Mouse (Mus musculus) midbrain, embryonic 10.5 days (tissue): ENCODE measurements at regions not wholly inside any gene's neighbourhood (a gene's known extent, or its start where the extent isn't known, plus 50 kb on each side); places are given as distances from the start of the nearest gene placed in this dataset.

Source experiments
- DNase-seq: peaks from one replicate; pipeline ENCODE4 v3.0.0-alpha.2; 2017; ENCODE audit warnings: low spot score
- H3K27ac ChIP-seq: fragments of 300-500 bp; sonication (generic); replicated peaks from 2 replicates; pipeline ENCODE4 v1.5.1; 2016; ENCODE audit warnings: mild to moderate bottlenecking
- H3K27me3 ChIP-seq: fragments of 300-500 bp; sonication (generic); 2 replicates; pipeline ENCODE4 v1.6.1; 2016; ENCODE audit warnings: low read depth, mild to moderate bottlenecking; ENCODE audit not compliant: poor library complexity, severe bottlenecking
- H3K36me3 ChIP-seq: fragments of 300-500 bp; sonication (generic); 2 replicates; pipeline ENCODE4 v1.6.1; 2016; ENCODE audit warnings: mild to moderate bottlenecking, moderate library complexity
- H3K4me1 ChIP-seq: fragments of 300-500 bp; sonication (generic); 2 replicates; pipeline ENCODE4 v1.6.1; 2016
- H3K4me3 ChIP-seq: fragments of 300-500 bp; sonication (generic); 2 replicates; pipeline ENCODE4 v1.5.1; 2016; ENCODE audit warnings: mild to moderate bottlenecking, moderate library complexity
- H3K9me3 ChIP-seq: fragments of 300-500 bp; sonication (generic); replicated peaks from 2 replicates; pipeline ENCODE4 v1.6.1; 2016; ENCODE audit warnings: mild to moderate bottlenecking
- WGBS: fragments of 180-500 bp; shearing (Covaris S2); methylation state at CpG from one replicate; pipeline ENCODE4 v1.1.7; 2016; 5-methylcytosine and 5-hydroxymethylcytosine counted together

DNA sequence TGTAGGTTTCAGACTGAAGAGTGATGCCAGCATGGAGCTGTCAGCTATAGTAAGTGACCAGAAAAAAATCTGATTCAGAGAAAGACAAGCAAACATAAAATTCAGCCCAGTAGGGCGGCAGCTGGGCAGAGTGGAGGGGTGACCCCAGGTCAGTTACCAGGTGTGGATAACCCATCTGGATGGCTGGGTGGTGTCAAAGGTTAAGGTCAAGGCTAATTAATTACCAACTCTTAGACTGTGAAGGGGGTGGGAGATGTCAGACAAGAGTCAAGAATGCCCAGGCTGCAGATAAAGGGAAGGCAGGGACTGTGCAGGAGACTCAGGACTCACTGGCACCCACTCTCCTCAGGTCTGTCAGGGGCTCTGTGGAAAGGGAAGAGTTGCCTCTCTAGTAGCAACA, 188.1 kb downstream of the Bcl2l11 start:
- Histone ChIP-seq H3K4me1 (peaks cover 32% of the 10 kb centered on the region), H3K9me3 (no peaks in the 10 kb centered on the region), H3K27ac (no peak overlapping the region), H3K4me3 (no peak overlapping the region), H3K27me3 (peaks cover 30% of the 10 kb centered on the region), H3K36me3 (no peaks in the 10 kb centered on the region)
- no peak for DNase-seq
- WGBS = 34% methylated on average over 1 of the region's 1 CpGs

DNA sequence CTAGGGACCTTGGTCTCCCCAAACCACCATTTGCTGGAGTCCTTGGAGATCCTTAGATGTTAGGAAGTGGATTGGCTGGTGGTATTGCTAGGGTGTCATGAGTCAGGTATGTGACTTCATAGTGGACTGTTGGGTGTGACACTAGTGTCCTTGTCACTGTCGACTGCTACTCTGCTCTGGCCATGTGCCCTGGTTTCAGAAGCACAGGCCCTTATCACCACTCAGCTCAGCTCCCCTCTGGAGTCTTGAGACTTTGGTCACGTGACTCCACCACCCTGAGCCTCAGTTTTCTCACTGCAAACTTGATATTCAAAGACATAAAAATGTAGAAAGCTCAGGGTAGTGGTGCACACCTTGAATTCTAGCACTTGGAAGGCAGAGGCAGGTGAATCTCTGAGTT, 190.7 kb downstream of the Bcl2l11 start:
- no peaks in the 10 kb centered on the region for H3K36me3 ChIP-seq
- H3K4me3 ChIP-seq = no peak overlapping the region
- no peak overlapping the region for H3K27ac ChIP-seq
- H3K9me3 ChIP-seq = no peaks in the 10 kb centered on the region
- WGBS = 84% methylated on average over 2 of the region's 2 CpGs
- peaks cover 15% of the 10 kb centered on the region for H3K27me3 ChIP-seq
- DNase-seq = no peak
- H3K4me1 ChIP-seq = peaks cover 24% of the 10 kb centered on the region

DNA sequence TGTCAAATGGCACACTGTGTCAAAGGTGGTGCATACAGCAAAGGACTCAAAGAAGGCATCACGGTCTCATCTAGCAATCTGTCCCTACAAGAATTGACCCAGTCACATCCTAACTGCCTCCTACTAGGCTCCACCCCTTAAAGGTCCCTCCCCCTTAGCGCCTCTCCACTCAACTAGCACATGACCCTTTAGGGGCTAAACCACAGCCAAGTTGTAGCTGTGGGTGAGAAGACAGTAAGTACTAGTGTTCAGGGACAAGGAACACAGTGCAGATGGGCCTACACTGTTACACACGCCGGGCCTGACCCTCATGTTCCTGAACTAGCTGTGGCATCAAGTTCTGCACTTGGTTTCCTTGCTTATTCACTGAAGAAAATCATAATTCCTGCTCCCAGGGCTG, 192.4 kb downstream of the Bcl2l11 start:
- Histone ChIP-seq H3K9me3 (no peaks in the 10 kb centered on the region), H3K27me3 (peaks cover 6% of the 10 kb centered on the region), H3K4me1 (peaks cover 10% of the 10 kb centered on the region), H3K27ac (no peak overlapping the region), H3K4me3 (no peak overlapping the region), H3K36me3 (no peaks in the 10 kb centered on the region)
- no peak for DNase-seq
- 76% methylated on average over 4 of the region's 4 CpGs for WGBS

DNA sequence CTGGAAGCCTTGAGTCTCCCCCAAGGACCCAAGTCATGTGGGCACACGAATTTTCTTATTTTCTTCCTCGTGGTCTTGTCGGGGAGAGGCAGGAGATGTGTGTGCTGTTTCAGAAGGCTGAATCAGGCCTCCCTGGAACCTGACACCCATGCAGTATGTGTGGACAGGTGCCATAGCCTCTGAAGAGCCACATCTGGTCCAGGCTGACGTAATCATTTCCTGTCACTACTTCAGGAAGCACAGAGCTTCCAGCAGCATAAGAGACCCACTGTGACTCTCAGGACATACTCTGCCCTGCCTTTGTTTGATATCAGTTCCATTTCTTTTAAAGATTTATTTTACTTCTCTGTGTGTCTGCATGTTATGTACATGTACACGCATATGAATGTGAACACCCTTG, 193.1 kb downstream of the Bcl2l11 start:
- Histone ChIP-seq H3K4me1 (peaks cover 3% of the 10 kb centered on the region), H3K36me3 (no peaks in the 10 kb centered on the region), H3K4me3 (no peak overlapping the region), H3K27ac (no peak overlapping the region), H3K9me3 (no peaks in the 10 kb centered on the region), H3K27me3 (0 out of 2 replicates have a peak, but pooled peaks cover 4% of the 10 kb centered on the region)
- 77% methylated on average over 5 of the region's 5 CpGs for WGBS
- DNase-seq = no peak

DNA sequence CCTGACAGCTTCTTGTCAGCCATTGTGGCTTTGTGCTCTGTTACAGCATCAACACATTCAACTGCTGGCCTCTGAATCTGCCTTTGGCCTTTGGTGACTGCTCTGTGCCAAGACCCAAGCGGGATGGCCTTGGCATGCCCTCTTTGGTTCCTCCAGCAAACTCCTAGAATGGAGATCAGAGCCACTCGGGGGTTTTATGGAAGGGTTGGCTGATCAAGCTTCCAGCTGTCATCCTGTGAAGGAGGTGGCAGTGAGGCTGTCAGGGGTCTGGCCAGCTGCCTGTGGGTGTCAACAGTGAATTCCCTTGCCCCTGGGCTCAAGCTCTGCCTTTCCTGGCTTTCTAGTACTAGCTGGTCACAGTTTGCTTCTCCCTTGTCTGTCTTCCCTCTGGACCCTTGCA, 195.6 kb downstream of the Bcl2l11 start:
- no peak for DNase-seq
- Histone ChIP-seq H3K4me1 (peaks cover 7% of the 10 kb centered on the region), H3K27me3 (0 out of 2 replicates have a peak, but pooled peaks cover 4% of the 10 kb centered on the region), H3K4me3 (no peak overlapping the region), H3K27ac (0 out of 2 replicates have a peak overlapping the region, but pooled peaks have one; percentile 17), H3K36me3 (no peaks in the 10 kb centered on the region), H3K9me3 (no peaks in the 10 kb centered on the region)
- WGBS = 72% methylated on average over 2 of the region's 2 CpGs

DNA sequence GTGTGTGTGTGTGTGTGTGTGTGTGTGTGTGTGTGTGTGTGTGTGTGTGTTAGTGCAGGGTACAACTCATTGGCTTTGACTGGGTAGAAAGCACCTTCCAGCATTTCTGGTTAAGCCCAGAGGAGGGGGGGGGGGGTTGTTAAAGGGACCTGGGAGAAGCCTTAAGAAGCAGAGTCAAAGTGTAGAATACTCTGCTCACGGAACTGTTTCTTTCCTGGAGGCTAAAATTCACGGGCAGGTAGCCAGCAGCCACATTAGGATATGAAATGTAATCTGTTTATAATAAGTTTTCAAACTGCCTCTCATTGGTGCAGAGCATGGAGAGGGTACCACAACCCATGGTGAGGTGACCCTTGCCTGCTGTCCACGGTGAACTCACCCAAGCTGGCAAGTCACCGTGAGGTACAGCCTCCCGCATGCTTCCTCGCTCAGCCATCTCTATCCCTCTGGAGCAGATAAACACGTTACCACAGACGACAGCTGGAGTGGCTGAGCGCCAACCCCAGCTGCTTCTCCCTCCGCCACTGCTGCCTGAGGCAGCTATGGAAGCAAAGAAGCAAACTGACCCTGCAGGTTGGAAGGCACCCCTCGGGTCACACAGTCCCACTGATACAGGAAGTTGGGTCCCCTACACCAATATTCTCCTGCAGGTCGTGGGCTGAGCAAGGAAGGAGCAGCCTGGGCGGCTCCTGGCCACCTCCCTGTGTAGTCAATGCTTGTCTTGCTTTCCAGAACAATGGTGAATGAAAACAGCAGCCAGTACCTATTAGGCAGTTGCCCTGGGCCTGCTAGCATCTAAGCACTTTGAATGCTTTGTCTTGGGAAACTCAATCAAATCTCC, 198.6 kb downstream of the Bcl2l11 start:
- 0 out of 2 replicates have a peak, but pooled peaks cover 4% of the 10 kb centered on the region for H3K27me3 ChIP-seq
- WGBS = 64% methylated on average over 13 of the region's 13 CpGs
- peaks cover 16% of the 10 kb centered on the region for H3K4me1 ChIP-seq
- no peak overlapping the region for H3K27ac ChIP-seq
- DNase-seq = no peak
- H3K36me3 ChIP-seq = no peaks in the 10 kb centered on the region
- H3K9me3 ChIP-seq = no peaks in the 10 kb centered on the region
- H3K4me3 ChIP-seq = no peak overlapping the region

DNA sequence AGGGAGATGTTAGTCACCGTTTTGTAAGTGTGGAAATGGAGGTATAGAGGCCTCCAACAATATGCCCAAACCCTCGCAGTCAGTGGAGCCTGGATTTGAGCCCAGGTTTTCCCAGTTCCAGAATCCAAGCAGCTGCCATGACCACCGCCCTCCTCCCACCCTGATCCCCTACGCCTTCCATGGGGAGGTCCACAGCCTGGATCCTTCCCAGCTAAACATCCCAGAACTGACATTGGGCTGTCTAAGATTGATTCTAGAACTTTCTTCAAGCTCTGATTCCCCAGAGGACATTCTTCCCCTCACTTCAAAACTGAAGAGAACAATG, 199.2 kb downstream of the Bcl2l11 start:
- peaks cover 16% of the 10 kb centered on the region for H3K4me1 ChIP-seq
- 85% methylated on average over 4 of the region's 4 CpGs for WGBS
- no peaks in the 10 kb centered on the region for H3K9me3 ChIP-seq
- H3K36me3 ChIP-seq = no peaks in the 10 kb centered on the region
- 0 out of 2 replicates have a peak, but pooled peaks cover 4% of the 10 kb centered on the region for H3K27me3 ChIP-seq
- H3K27ac ChIP-seq = no peak overlapping the region
- DNase-seq = no peak
- no peak overlapping the region for H3K4me3 ChIP-seq

DNA sequence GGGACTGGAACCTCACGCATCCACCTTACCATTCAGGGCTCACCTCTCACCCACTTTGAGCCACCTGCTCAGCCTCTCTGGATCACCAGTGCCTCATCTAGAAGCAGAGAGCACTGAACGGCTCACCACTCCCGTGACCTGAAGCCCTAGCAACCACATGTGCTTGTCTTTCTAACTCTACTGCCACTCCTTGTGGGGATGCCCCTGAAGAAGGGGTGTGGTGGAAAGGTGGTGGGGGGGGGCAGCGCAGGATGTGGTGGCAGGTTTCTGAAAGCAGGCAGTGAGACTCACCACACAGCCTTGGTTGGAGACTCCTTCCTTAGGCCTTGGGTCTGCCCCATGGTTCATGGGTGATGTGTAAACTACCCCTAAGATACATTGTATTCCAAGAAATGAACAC, 199.6 kb downstream of the Bcl2l11 start:
- Histone ChIP-seq H3K4me3 (no peak overlapping the region), H3K27me3 (0 out of 2 replicates have a peak, but pooled peaks cover 4% of the 10 kb centered on the region), H3K9me3 (no peaks in the 10 kb centered on the region), H3K27ac (no peak overlapping the region), H3K36me3 (no peaks in the 10 kb centered on the region), H3K4me1 (peaks cover 16% of the 10 kb centered on the region)
- WGBS = 90% methylated on average over 4 of the region's 4 CpGs
- no peak for DNase-seq

DNA sequence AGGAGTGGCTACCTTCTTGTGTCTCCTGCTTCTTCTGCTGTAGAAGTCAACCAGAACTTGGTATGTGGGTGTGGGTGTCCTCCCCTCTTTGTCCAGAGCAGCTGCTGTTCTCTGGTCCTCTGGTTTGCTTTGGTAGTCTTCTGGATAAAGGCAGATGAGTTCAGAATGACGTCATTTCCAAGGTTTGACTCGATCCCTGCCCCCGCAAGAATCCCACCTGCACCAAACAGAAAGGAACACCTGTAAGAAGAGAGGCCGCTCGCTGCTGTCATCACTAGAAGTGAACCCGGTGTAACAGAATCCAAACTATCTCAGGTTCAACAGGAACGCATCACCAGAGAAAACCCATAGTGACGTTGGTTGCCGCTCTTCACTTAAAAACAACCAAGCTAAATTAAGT, 205.0 kb downstream of the Bcl2l11 start:
- Histone ChIP-seq H3K27me3 (peaks cover 9% of the 10 kb centered on the region; the same call in 1 of the 2 replicates), H3K36me3 (no peaks in the 10 kb centered on the region), H3K27ac (no peak overlapping the region), H3K4me1 (peaks cover 22% of the 10 kb centered on the region), H3K4me3 (no peak overlapping the region), H3K9me3 (no peaks in the 10 kb centered on the region)
- 84% methylated on average over 9 of the region's 9 CpGs for WGBS
- DNase-seq = no peak

DNA sequence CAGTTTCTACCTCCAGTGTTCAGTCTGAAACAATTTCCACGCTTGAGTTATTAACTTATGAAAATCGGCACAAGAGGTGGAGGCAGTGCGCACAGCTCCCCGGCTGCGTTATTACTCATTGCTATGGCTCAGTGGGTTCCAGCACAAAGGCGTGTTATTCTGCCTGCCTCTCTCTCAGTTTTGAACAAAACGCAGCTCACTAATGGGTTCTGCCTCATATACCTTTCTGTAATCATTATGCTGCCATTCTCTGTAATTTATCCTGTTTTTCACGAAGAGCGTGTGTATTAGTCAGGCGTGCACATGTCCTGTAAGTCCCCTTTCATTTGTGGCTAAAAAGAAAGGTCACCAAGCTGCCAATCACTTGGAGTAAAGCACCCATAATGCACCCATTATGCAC, 205.4 kb downstream of the Bcl2l11 start:
- DNase-seq = no peak
- Histone ChIP-seq H3K9me3 (no peaks in the 10 kb centered on the region), H3K4me3 (no peak overlapping the region), H3K27ac (no peak overlapping the region), H3K4me1 (peaks cover 22% of the 10 kb centered on the region), H3K36me3 (no peaks in the 10 kb centered on the region), H3K27me3 (peaks cover 9% of the 10 kb centered on the region; the same call in 1 of the 2 replicates)
- WGBS = 69% methylated on average over 10 of the region's 10 CpGs

DNA sequence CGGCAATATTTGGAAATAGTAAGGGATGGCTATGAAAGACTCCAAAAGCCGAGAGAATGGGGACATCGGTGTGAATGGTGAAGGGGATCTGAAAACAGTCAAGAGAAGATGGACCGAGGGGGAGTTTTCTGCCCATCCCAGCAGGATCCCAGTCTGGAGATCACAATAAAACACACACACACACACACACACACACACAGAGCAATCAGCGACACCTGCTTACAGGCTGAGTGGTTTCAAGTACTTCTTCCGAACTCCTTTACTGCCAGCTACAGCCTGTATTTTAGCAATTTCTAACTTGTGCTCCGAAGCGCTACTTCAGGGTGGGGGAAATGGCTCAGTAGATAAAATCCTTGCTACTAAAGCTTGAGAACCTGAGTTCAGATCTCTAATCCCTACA, 205.8 kb downstream of the Bcl2l11 start:
- Histone ChIP-seq H3K36me3 (no peaks in the 10 kb centered on the region), H3K4me3 (no peak overlapping the region), H3K4me1 (peaks cover 22% of the 10 kb centered on the region), H3K9me3 (no peaks in the 10 kb centered on the region), H3K27ac (no peak overlapping the region), H3K27me3 (peaks cover 9% of the 10 kb centered on the region; the same call in 1 of the 2 replicates)
- 73% methylated on average over 8 of the region's 8 CpGs for WGBS
- DNase-seq = no peak

DNA sequence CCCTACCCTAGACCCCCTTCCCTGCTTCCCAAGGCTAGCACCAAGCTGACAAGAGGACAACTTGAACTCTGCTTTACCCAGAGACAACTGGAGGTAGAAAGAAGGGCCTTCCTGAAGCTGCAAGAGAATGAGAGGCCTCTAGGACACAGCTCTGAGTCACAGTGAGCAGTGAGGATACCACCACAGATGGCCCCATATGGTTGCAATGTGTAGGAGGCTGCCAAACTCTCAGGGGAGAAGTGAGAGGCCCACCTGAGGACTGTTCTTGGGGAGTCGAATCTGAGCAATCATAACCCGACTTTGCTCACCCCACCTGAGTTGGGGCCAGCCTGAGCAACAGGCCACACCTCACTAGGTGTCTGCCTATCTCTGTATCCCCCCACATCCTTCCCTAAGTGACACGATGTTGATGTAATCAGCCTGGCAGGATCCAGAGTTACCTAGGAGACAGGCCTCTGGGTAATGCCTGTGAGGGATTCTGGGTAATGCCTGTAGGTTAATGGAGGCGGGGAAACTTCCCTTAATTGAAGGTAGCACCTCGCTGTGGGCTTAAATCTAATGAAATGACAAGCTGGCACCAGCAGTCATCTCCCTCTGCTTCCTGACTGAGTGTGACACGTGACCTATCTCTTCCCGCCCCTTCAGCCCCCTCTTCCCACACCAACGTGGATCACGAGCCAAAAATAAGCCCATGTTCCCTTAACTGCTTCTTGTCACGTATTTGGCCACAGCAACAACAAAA, 207.7 kb downstream of the Bcl2l11 start:
- Histone ChIP-seq H3K9me3 (no peaks in the 10 kb centered on the region), H3K36me3 (no peaks in the 10 kb centered on the region), H3K4me3 (no peak overlapping the region), H3K27ac (no peak overlapping the region), H3K4me1 (peaks cover 16% of the 10 kb centered on the region), H3K27me3 (peaks cover 9% of the 10 kb centered on the region; the same call in 1 of the 2 replicates)
- DNase-seq = no peak
- 86% methylated on average over 10 of the region's 10 CpGs for WGBS

DNA sequence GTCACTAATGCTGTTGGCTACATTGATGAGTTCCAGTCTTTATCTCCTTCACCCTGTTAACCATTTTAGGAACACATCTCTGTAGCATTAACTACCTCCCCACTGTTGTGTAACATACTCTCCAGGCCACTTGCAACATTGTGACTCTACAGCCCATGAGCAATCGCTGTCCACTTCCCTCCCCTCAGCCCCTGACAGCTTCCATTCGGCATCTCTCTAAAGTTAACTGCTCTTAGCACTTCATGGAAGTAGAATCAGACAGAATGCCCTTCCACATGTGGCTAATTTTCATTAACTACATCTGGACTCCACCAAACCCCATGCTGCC, 208.3 kb downstream of the Bcl2l11 start:
- no peak overlapping the region for H3K27ac ChIP-seq
- no peak for DNase-seq
- 87% methylated on average over 2 of the region's 2 CpGs for WGBS
- no peaks in the 10 kb centered on the region for H3K9me3 ChIP-seq
- H3K4me1 ChIP-seq = peaks cover 19% of the 10 kb centered on the region
- no peaks in the 10 kb centered on the region for H3K36me3 ChIP-seq
- peaks cover 9% of the 10 kb centered on the region; the same call in 1 of the 2 replicates for H3K27me3 ChIP-seq
- H3K4me3 ChIP-seq = no peak overlapping the region
